Comparison of ENCODE assay signal across 11 mouse cellular contexts in the genomic region with DNA sequence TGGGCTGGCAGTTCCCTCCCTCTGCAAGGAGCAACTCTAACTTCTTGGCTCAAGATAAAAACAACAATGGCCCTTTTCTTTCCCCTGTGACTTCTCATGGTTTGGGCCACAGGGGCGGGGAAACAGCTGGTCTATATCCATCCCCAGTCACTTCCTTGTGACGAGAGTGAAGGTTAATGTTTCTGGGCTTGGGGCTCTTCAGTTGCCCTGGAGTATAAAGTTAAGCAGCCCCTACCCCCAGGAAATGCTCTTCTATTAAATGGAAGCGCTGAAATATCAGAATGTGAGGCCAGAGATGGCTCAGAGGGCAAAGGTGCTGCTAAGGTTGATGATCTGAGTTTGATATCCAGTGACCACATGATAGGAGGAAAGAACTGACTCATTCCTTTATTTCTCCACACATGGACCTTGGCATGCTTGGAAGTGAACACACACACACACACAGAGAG.
A peak's percentile ranks its signal among the peaks of the same experiment; 100 is the strongest.
DNase-seq lines count a peak whose midpoint lies in the region; ATAC-seq lines count a peak whose summit lies in the region.
"Had no signal": no experiment of that assay in that cellular context is flagged by ENCODE, and none has a peak within 500 bp of the region (broad histone marks: within the 10 kb centered on the region; RNA-seq: fewer than 3 reads in every experiment).

No protein-coding gene starts in this region.

- no peak overlapping the region for H3K4me2 ChIP-seq in kidney, embryonic 15.5 days
- H3K4me2 ChIP-seq in stomach, embryonic 15.5 days, result no peak overlapping the region
- H3K4me2 ChIP-seq: forebrain, embryonic 13.5 days; limb, embryonic 15.5 days; neural tube, embryonic 12.5 days had no signal

- H3K9me3 ChIP-seq in kidney, embryonic 15.5 days (replicated peaks), result no peaks in the 10 kb centered on the region
- H3K9me3 ChIP-seq in heart, embryonic 10.5 days, result no peaks in the 10 kb centered on the region
- no peaks in the 10 kb centered on the region for H3K9me3 ChIP-seq in stomach, embryonic 15.5 days
- H3K9me3 ChIP-seq: forebrain, embryonic 13.5 days; limb, embryonic 15.5 days; neural tube, embryonic 12.5 days had no signal

- peak overlapping the region; percentile 84 for H3K27ac ChIP-seq in kidney, embryonic 15.5 days
- peak overlapping the region; percentile 62; the same call in 1 of the 2 replicates for H3K27ac ChIP-seq in heart, embryonic 10.5 days
- H3K27ac ChIP-seq in stomach, embryonic 15.5 days, result no peak overlapping the region
- H3K27ac ChIP-seq: forebrain, embryonic 13.5 days; limb, embryonic 15.5 days; neural tube, embryonic 12.5 days had no signal

- peak; percentile 66 for ATAC-seq in kidney, embryonic 15.5 days (replicated peaks; ENCODE audit: low FRiP score)
- ATAC-seq in stomach, embryonic 15.5 days (ENCODE audit: insufficient read depth, low FRiP score, low read depth), result 0 out of 2 replicates have a peak, but pooled peaks have one; percentile 35
- ATAC-seq: forebrain, embryonic 13.5 days had no signal

- DNase-seq in kidney, adult 9 months, result no peak
- peak; percentile 78 for DNase-seq in heart, embryonic 10.5 days (ENCODE audit: low spot score)
- DNase-seq in kidney, postnatal 36 days, result peak; percentile 5 to 26
- no peak for DNase-seq in ovary, adult 18-20 months (ENCODE audit: low spot score)
- no peak for DNase-seq in urinary bladder, postnatal 10 days (ENCODE audit: low spot score)
- no peak for DNase-seq in layer of hippocampus, postnatal 25 days (ENCODE audit: extremely low spot score in 1 of 2, low spot score in 1 of 2)

- 2% methylated on average over 3 of the region's 3 CpGs for WGBS in kidney, embryonic 15.5 days
- 13% methylated on average over 3 of the region's 3 CpGs for WGBS in heart, embryonic 10.5 days
- 14% methylated on average over 3 of the region's 3 CpGs for WGBS in stomach, embryonic 15.5 days

- no peak overlapping the region for H3K9ac ChIP-seq in kidney, embryonic 15.5 days
- H3K9ac ChIP-seq in stomach, embryonic 15.5 days, result no peak overlapping the region
- H3K9ac ChIP-seq: forebrain, embryonic 13.5 days; limb, embryonic 15.5 days; neural tube, embryonic 12.5 days had no signal

- H3K4me3 ChIP-seq in kidney, embryonic 15.5 days (replicated peaks), result no peak overlapping the region
- H3K4me3 ChIP-seq in heart, embryonic 10.5 days, result no peak overlapping the region
- no peak overlapping the region for H3K4me3 ChIP-seq in stomach, embryonic 15.5 days (replicated peaks)
- H3K4me3 ChIP-seq: forebrain, embryonic 13.5 days; limb, embryonic 15.5 days; neural tube, embryonic 12.5 days had no signal

- no peaks in the 10 kb centered on the region for H3K36me3 ChIP-seq in kidney, embryonic 15.5 days
- no peaks in the 10 kb centered on the region for H3K36me3 ChIP-seq in heart, embryonic 10.5 days
- no peaks in the 10 kb centered on the region for H3K36me3 ChIP-seq in stomach, embryonic 15.5 days
- H3K36me3 ChIP-seq: limb, embryonic 15.5 days; neural tube, embryonic 12.5 days had no signal

- no peaks in the 10 kb centered on the region for H3K27me3 ChIP-seq in kidney, embryonic 15.5 days
- no peaks in the 10 kb centered on the region for H3K27me3 ChIP-seq in heart, embryonic 10.5 days (ENCODE audit: insufficient read depth, poor library complexity, severe bottlenecking)
- H3K27me3 ChIP-seq in stomach, embryonic 15.5 days (replicated peaks), result no peaks in the 10 kb centered on the region
- H3K27me3 ChIP-seq: forebrain, embryonic 13.5 days; limb, embryonic 15.5 days; neural tube, embryonic 12.5 days had no signal

- peaks cover 8% of the 10 kb centered on the region for H3K4me1 ChIP-seq in kidney, embryonic 15.5 days
- peaks cover 5% of the 10 kb centered on the region; the same call in 1 of the 2 replicates for H3K4me1 ChIP-seq in heart, embryonic 10.5 days
- no peaks in the 10 kb centered on the region for H3K4me1 ChIP-seq in stomach, embryonic 15.5 days
- H3K4me1 ChIP-seq: forebrain, embryonic 13.5 days; neural tube, embryonic 12.5 days had no signal

Comparison
In these comparisons a context has a peak if more than half of its experiments do, and no peak if none do; other contexts are left out.
1. DNase-seq: peak in heart, embryonic 10.5 days (single experiment) and kidney, postnatal 36 days (2 of 2); none in kidney, adult 9 months (single experiment), ovary, adult 18-20 months (single experiment), urinary bladder, postnatal 10 days (single experiment) and layer of hippocampus, postnatal 25 days (0 of 2).